Mouse (Mus musculus) spleen, adult 10 weeks (tissue): Measurements from ENCODE around the gene Gm49425. TPM values are rescaled to one million over a fixed set of nuclear protein-coding genes. Genes with fewer than 3 reads are reported as not detected.

Source experiments
- polyA plus RNA-seq: library from polyadenylated mRNA; stranded (reverse); fragments of 350-450 nt; fragmentation: Illumina TruSeq; extraction: RNeasy Lipid Tissue Mini Kit (QIAGEN cat#74804); gene quantifications from one replicate; pipeline ENCODE4 v1.2.3, GENCODE M21; 2015; ENCODE audit warnings: low replicate concordance; ENCODE audit not compliant: insufficient read depth

Gm49425 gene
- not detected for polyA plus RNA-seq

GRCm38 (mm10) chr15:101517161-101517560 is at the start of gene Gm49425:
TSS of gene Gm49425 (minus strand) at chr15:101517261.

GRCm38 (mm10) chr15:101562850-101563249 is 45.8 kb upstream of the Gm49425 start, which contains the start of gene Krt90:
TSS of gene Krt90 (minus strand) at chr15:101562950.

GRCm38 (mm10) chr15:101550567-101550966 is 33.5 kb upstream of the Gm49425 start, which contains the start of gene Krt82:
TSS of gene Krt82 (minus strand) at chr15:101550667.

GRCm38 (mm10) chr15:101532720-101533119 is 15.7 kb upstream of the Gm49425 start, which contains the start of gene Krt84:
TSS of gene Krt84 (minus strand) at chr15:101532820.

DNA sequence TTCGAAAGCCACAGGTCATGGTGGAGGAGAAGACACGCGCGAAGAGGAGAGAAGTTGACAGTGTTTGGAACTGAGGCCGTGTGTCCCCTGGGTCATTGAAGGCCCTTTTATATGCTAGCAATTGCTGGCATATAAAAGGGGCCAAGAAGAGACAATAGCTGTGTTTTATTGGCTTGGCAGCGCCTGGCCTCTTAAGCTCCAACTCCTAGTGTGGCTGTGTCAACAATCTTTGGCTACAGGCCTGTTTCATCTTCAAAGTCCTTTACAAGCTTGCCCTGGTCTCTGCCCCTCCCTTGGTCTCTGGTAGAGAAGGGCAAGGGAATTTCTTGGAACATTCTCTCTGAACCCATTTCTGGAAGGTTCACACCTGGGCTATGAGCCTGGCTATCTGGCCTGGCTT is 25.6 kb downstream of the Gm49425 start, which contains the start of gene Krt83:
Gene Krt83, minus strand, starts transcription at position 82 of the 400 bp plus-strand sequence.

DNA sequence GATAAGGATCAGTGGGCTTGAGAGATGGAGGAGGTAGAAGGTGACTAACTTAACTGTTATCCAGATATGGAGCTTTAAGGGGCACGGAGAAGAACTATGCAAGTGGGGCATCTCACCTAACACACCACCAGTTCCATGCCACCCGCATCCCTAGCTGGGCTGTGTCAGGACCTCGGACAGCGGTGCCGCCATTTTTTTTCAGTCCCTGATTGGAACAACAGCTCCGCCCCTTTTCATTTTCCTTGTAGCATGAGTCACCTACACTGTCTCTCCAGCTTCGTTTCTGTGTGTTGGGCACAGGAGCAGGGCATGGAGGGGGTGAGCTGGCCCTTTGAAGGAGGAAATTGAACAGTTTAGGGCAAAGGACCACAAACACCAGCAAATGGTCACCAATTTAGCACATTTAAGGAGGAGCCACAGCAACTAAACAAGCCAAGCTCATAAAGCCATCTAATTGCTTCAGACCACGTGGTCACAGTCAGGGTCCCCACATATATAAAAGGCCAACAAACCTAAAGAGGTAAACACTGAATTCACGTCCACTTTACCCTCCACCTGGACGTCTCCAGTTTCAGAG is 44.0 kb downstream of the Gm49425 start, which contains the start of gene Krt86:
Gene Krt86, plus strand, starts transcription at position 527 of the 577 bp plus-strand sequence.

Other genes with a start within 250 kb of the Gm49425 start
- 6.4 TPM for gene Atg101, start 233.0 kb downstream of the Gm49425 start, polyA plus RNA-seq
- gene 6030408B16Rik, start 224.0 kb downstream of the Gm49425 start, polyA plus RNA-seq: not detected
- gene Krt80, start 147.1 kb downstream of the Gm49425 start, polyA plus RNA-seq: 6.9 TPM
- gene Krt7, start 106.2 kb downstream of the Gm49425 start, polyA plus RNA-seq: 1.7 TPM
- not detected for gene Krt87, start 78.5 kb downstream of the Gm49425 start, polyA plus RNA-seq
- not detected for gene Krt88, start 69.5 kb downstream of the Gm49425 start, polyA plus RNA-seq
- not detected for gene Krt81, start 53.5 kb downstream of the Gm49425 start, polyA plus RNA-seq
- gene Krt86, start 43.8 kb downstream of the Gm49425 start, polyA plus RNA-seq: not detected
- not detected for gene Krt83, start 25.7 kb downstream of the Gm49425 start, polyA plus RNA-seq
- gene Krt84, start 15.6 kb upstream of the Gm49425 start, polyA plus RNA-seq: not detected
- not detected for gene Krt82, start 33.4 kb upstream of the Gm49425 start, polyA plus RNA-seq
- not detected for gene Krt90, start 45.7 kb upstream of the Gm49425 start, polyA plus RNA-seq
- not detected for gene Krt75, start 56.6 kb upstream of the Gm49425 start, polyA plus RNA-seq
- not detected for gene Gm5414, start 110.9 kb upstream of the Gm49425 start, polyA plus RNA-seq
- gene Gm5478, start 130.1 kb upstream of the Gm49425 start, polyA plus RNA-seq: not detected
- not detected for gene Krt6b, start 163.0 kb upstream of the Gm49425 start, polyA plus RNA-seq
- not detected for gene Krt6a, start 177.0 kb upstream of the Gm49425 start, polyA plus RNA-seq
- gene Krt5, start 195.6 kb upstream of the Gm49425 start, polyA plus RNA-seq: not detected
- gene Krt71, start 225.8 kb upstream of the Gm49425 start, polyA plus RNA-seq: not detected